Mouse (Mus musculus) adrenal gland, adult 2 months (tissue): ENCODE data around the gene Rpl18a. TPM values are rescaled to one million over a fixed set of nuclear protein-coding genes. Genes with fewer than 3 reads are reported as not detected.

ENCODE experiments used
- DNase-seq: peaks from one replicate; pipeline ENCODE4 v3.0.0; 2021
- polyA plus RNA-seq: library from polyadenylated mRNA; depleted of rRNA; stranded (reverse); fragments of >200 nt; gene quantifications from 2 replicates; pipeline ENCODE4 v1.2.3, GENCODE M21; 2012
- total RNA-seq, 2 experiments: library from RNA; stranded (reverse); gene quantifications; 2 replicates each; pipeline ENCODE4 v1.2.3; 2021

Rpl18a gene
- total and polyA plus RNA-seq, 3 experiments, result 1,392 to 4,322 (median 1,465) TPM

DNA sequence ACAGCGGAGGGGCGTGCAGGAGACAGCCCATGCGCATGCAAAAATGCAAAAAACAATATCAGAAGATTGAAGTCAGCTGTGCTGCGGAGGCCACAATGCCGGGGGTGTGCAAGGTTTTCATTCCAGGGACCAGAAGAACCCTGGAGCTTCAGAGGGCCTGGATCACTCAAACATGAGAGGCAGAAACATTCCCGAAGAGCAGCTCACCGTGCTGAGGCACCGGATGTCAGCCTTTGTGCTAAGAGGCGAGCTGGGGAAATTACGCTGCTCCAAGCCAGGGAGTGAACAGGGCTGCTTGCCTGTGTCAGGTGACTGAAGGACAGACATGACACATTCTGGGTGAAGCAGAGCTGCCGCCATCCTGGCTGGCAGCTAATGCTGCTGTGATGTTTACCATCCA is 16.7 kb downstream of the Rpl18a start:
- no peak for DNase-seq

DNA sequence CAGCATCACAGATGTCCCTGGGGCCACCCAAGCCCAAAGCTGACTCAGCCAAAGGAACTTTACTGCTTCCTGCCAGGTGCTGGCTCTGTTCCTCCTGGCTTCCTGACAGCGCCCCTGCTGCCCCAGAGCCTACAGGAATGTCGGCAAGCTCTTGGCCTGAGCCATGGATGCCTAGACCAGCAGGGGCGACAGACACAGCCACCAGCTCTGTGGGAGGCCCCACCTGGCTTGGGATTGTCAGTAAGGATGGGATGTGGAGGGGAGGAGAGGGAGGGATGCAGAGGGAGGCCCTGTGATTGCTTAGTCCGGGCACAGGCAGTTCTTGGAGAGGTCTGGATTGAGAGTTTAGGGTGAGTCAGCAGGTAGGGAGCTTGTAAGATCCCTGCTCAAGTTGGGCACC is 17.1 kb downstream of the Rpl18a start:
- peak; percentile 55 for DNase-seq

GRCm38 (mm10) chr8:70879500-70879899 is 17.7 kb downstream of the Rpl18a start:
- no peak for DNase-seq

- DNase-seq, result no peak
Measured at GRCm38 (mm10) chr8:70878178-70878577, 19.0 kb downstream of the Rpl18a start.

GRCm38 (mm10) chr8:70876382-70876781 is 20.8 kb downstream of the Rpl18a start:
- no peak for DNase-seq

DNA sequence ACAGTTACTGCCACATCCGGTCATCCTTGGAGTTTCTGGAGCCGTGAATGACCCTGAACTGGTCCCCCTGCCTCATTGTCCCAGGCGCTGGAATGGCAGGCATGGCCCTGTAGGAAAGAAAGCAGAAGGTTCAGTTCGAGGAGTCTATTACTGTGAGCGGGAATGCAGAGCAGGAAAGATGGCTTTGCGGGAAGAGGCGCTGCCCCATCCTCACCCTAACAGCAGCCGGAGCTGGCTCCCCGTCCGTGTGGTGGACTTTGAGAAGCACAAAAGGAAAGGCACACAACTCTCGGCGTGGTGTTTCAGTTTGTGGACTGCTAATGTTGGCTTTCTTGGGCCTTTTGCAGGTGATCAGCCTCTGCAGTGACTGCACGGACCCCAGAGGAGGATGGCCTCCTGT is 22.8 kb downstream of the Rpl18a start:
- no peak for DNase-seq

DNA sequence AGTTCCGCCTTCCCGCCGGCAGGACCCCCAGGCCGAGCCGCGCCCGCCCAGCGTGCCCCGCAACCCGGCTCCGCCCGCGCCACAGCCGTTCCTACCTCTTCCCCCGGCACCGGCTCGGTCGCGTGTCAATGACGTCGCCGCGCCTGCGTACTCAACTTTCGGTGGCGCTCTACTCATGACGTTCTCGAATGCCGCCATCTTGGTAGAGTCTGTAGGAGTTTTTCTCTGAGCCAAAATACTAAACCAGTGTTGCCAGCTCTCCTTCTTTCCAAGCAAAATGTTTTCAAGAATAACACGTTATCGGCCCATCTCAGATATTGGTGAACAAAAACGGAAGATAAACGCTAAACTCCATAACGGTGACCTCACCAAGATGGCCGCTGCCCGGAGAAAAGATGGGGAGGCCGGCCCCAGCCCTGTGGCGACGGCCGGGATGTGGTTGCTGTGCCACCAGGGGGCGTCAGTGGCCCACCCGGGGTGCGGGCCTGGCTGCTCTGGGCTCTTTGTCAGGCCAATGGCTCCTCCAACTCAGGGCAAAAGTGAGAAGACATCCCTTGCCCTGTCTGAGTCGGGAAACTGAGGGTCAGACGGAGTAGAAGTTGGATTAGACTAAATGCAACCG is 23.7 kb downstream of the Rpl18a start, which contains the start of gene Ccdc124:
TSS of gene Ccdc124 (minus strand) at position 572 of the 622 bp plus-strand sequence.
- DNase-seq, result peak; percentile 95

- no peak for DNase-seq
Measured at GRCm38 (mm10) chr8:70872643-70873363, 24.4 kb downstream of the Rpl18a start.

DNA sequence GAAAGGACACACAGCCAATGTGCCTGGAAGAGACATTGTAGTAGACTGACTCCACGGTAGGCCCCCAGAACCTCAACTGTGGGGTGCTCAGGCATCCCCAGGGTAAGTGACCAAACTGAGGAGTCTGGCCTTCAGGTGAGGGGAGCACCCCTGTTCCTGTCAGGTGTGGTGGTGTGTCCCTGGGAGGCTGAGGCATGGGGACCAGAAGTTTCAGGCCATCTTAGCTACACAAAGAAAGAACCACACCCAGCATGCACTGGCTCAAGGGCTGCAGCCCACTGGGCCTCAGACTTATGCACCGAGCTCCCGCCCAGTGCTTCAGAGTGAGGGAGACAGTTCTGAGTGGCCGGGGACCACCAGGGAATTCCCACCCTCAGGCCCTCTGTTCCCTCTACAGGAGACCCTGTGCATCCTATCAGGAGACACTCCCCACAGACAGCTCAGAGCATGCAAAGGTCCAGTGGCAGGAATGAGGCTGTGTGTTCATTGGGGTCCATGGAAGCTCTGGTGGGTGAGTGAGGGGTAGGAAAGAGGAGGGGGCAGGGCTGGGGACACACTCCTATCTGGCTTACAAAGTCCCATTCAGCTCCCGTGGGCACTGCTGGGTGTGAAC is 25.9 kb downstream of the Rpl18a start:
- no peak for DNase-seq

DNA sequence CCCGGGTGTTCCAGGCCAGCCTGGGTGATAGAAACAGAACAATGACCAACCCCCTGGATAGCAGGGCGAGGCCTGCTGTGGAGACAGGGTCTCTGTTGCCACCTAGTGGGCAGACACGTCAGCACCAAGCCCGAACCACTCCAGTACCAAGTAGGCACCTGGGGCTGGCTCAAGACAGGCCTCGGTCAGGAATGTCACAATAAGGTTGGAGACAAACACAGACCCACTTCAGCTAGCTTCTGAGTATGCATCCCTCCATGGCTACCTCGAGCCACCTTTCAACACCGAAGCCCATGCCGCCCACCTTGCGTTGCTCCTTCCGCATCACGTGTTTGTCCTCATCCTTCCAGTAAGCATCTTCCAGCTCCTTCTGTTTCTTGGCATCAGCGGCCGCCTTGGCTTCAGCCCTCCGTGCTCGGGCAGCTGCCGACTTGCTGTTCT is 27.6 kb downstream of the Rpl18a start:
- peak; percentile 81 for DNase-seq

DNA sequence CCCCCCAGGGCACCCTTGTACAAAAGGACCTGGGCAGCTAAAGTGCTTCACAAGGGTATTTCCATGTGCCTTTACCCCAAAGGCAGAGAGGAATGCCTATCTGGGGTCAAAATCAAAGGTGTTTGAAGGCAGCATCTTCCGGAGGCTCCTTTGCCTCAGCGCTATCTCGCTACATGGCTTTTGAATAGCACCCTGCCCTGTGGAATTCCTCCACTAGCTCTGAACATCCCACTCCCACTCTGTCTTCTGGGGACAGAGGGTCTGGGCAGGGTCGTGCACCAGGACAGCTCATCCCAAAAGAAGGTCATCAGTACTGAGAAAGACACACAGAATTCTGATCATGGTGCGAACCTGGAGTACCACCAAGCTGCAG is 28.0 kb downstream of the Rpl18a start:
- no peak for DNase-seq

DNA sequence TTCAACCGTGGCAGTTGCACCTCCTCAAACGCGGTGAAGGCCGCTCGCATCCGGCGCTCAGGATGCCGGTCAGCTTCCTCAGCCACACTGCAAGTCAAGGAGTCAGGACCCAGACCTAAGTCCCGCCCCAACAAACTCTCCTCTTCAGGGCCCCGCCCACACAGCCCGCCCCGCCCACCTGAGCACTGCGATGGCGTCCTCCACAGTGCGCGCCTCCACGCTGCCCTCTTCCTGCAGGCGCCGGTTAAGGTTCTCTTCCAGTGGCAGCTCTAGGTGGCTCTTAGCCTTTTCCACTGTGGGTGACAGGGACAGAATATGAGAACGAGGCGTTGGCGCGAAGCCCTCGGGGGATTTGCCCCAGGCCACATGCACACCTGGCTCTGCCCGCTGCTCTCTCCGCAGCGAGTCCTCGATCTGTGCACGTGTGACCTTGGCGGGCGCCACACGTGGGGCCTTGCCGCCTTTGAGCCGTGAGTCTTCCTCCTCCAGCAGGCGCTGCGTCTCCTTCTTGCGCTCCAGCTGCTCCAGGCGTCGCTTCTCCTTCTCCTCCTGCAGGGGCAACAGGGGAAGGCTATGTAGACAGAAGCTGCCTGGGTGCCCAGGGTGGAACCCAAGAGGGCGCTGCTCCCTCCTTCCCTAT is 28.5 kb downstream of the Rpl18a start:
- peak; percentile 65 for DNase-seq

GRCm38 (mm10) chr8:70866566-70866965 is 30.6 kb downstream of the Rpl18a start:
- no peak for DNase-seq

DNA sequence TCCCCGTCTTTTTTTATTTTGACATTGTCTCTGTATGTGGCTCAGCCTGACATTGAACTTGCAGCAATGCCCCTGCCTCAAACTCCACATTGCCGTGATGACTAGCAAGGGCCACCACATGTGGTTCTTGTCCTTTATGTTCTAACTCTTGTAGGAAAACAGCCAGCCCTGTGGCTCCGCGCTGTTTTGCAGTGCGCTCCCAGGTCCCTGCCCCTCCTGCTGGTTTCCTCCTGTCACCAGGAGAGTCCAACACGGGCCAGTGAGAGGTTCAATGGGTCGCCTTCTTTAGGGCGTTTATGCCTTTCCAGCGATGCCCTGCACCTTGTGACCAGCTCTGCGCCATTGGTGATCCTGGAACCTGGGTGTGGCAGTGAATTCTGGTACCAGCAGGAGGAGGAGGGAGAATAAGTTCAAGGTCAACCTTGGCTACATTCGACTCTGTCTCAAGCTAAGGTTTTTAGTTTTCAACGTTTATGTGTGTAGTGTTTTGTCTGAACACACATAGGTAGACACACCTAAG is 31.2 kb downstream of the Rpl18a start:
- DNase-seq, result no peak

GRCm38 (mm10) chr8:70865350-70866000 is 31.7 kb downstream of the Rpl18a start:
- peak; percentile 99 for DNase-seq

- DNase-seq, result peak; percentile 58
Measured at GRCm38 (mm10) chr8:70864712-70865221, 32.4 kb downstream of the Rpl18a start.

- DNase-seq, result peak; percentile 39
Measured at GRCm38 (mm10) chr8:70863956-70864711, 33.1 kb downstream of the Rpl18a start.

GRCm38 (mm10) chr8:70862824-70863641 is 34.2 kb downstream of the Rpl18a start, which contains the start of gene Kcnn1:
TSS of gene Kcnn1 (minus strand) at chr8:70863258.
- DNase-seq, result no peak

DNA sequence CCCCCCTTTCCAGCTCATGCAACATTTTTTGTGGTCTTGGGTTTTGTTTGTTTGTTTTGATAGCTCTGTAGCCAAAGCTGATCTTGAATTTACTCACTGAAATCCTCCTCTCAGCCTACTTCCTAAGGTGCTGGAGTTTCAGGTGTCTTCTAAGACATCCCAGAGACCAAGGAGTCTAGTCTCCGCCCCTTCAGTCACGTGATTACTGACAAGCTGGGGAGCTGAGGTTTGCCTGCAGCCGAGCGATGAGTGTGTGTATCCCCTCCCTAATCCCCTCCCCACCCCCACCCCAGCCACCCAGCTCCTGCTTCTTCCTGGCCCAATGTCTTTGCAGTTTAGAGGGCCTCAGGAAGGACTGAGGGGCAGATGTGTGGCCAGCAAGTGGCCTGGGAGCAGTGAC is 39.7 kb downstream of the Rpl18a start:
- no peak for DNase-seq
